Mouse (Mus musculus): ENCODE measurements around the gene Gpc6. TPM values are rescaled to one million over a fixed set of nuclear protein-coding genes. Genes with fewer than 3 reads are reported as not detected.

The Gpc6 gene
- polyA plus RNA-seq, 2 experiments from 2014 or later = not detected

- no peak for ATAC-seq
These were observed 331.1 kb downstream of the Gpc6 start for GRCm38 (mm10) chr14:117256192-117256591.

GRCm38 (mm10) chr14:117265653-117266052, 340.5 kb downstream of the Gpc6 start:
- ATAC-seq = no peak

- ATAC-seq = no peak
These were observed 342.9 kb downstream of the Gpc6 start for GRCm38 (mm10) chr14:117267823-117268601.

- ATAC-seq = no peak
These were observed 358.5 kb downstream of the Gpc6 start for GRCm38 (mm10) chr14:117283631-117284030.

GRCm38 (mm10) chr14:117293746-117294145, 368.6 kb downstream of the Gpc6 start:
- ATAC-seq = no peak

- no peak for ATAC-seq
These were observed 371.2 kb downstream of the Gpc6 start for GRCm38 (mm10) chr14:117296207-117296838.

- ATAC-seq = no peak
These were observed 375.9 kb downstream of the Gpc6 start for GRCm38 (mm10) chr14:117301019-117301418.

- no peak for ATAC-seq
These were observed 379.0 kb downstream of the Gpc6 start for GRCm38 (mm10) chr14:117303901-117304722.

- no peak for ATAC-seq
These were observed 379.6 kb downstream of the Gpc6 start for GRCm38 (mm10) chr14:117304723-117305010.

- ATAC-seq = no peak
These were observed 384.9 kb downstream of the Gpc6 start for GRCm38 (mm10) chr14:117309997-117310520.

- ATAC-seq = no peak
These were observed 399.1 kb downstream of the Gpc6 start for GRCm38 (mm10) chr14:117324214-117324613.

GRCm38 (mm10) chr14:117332256-117332655, 407.1 kb downstream of the Gpc6 start:
- no peak for ATAC-seq

GRCm38 (mm10) chr14:117337271-117337670, 412.2 kb downstream of the Gpc6 start:
- ATAC-seq = no peak

GRCm38 (mm10) chr14:117340549-117340948, 415.4 kb downstream of the Gpc6 start:
- no peak for ATAC-seq

GRCm38 (mm10) chr14:117344505-117344904, 419.4 kb downstream of the Gpc6 start:
- ATAC-seq = no peak

GRCm38 (mm10) chr14:117346372-117346885, 421.3 kb downstream of the Gpc6 start:
- no peak for ATAC-seq

GRCm38 (mm10) chr14:117351296-117351695, 426.2 kb downstream of the Gpc6 start:
- ATAC-seq = no peak

GRCm38 (mm10) chr14:117361155-117361964, 436.2 kb downstream of the Gpc6 start:
- ATAC-seq = no peak

- no peak for ATAC-seq
These were observed 436.8 kb downstream of the Gpc6 start for GRCm38 (mm10) chr14:117361965-117362309.

- no peak for ATAC-seq
These were observed 444.3 kb downstream of the Gpc6 start for GRCm38 (mm10) chr14:117369331-117369866.

- no peak for ATAC-seq
These were observed 451.8 kb downstream of the Gpc6 start for GRCm38 (mm10) chr14:117376822-117377376.

GRCm38 (mm10) chr14:117379979-117380378, 454.9 kb downstream of the Gpc6 start:
- ATAC-seq = no peak
